Mouse (Mus musculus) midbrain, embryonic 15.5 days (tissue): Measurements from ENCODE around the gene Sema6d. TPM values are rescaled to one million over a fixed set of nuclear protein-coding genes. Genes with fewer than 3 reads are reported as not detected.
"Not testable (repeated sequence)": the region's sequence is repeated elsewhere in the genome, so short reads cannot be mapped to it uniquely, and the experiment has no call there.

ENCODE experiments used
- ATAC-seq: fragments of 200-750 bp; cut with Nextera tagmentation; replicated peaks from 2 replicates; pipeline ENCODE4 v1.8.0; 2017; ENCODE audit warnings: moderate TSS enrichment
- H3K27ac ChIP-seq: fragments of 300-500 bp; sonication (generic); 2 replicates; pipeline ENCODE4 v1.5.1; 2015; ENCODE audit warnings: mild to moderate bottlenecking, inconsistent platforms
- H3K27me3 ChIP-seq: fragments of 300-500 bp; sonication (generic); replicated peaks from 2 replicates; pipeline ENCODE4 v1.6.1; 2015; ENCODE audit warnings: inconsistent platforms
- H3K36me3 ChIP-seq: fragments of 300-500 bp; sonication (generic); replicated peaks from 2 replicates; pipeline ENCODE4 v1.6.1; 2015; ENCODE audit warnings: inconsistent platforms
- H3K4me1 ChIP-seq: fragments of 300-500 bp; sonication (generic); 2 replicates; pipeline ENCODE4 v1.6.1; 2015; ENCODE audit warnings: inconsistent platforms
- H3K4me2 ChIP-seq: fragments of 300-500 bp; sonication (generic); 2 replicates; pipeline ENCODE4 v1.6.1; 2015; ENCODE audit warnings: inconsistent platforms, mild to moderate bottlenecking, moderate library complexity
- H3K4me3 ChIP-seq: fragments of 300-500 bp; sonication (generic); 2 replicates; pipeline ENCODE4 v1.5.1; 2015; ENCODE audit warnings: mild to moderate bottlenecking, inconsistent platforms
- H3K9ac ChIP-seq: fragments of 300-500 bp; sonication (generic); 2 replicates; pipeline ENCODE4 v1.6.1; 2015; ENCODE audit warnings: mild to moderate bottlenecking, inconsistent platforms
- H3K9me3 ChIP-seq: fragments of 300-500 bp; sonication (generic); 2 replicates; pipeline ENCODE4 v1.6.1; 2016; ENCODE audit warnings: inconsistent platforms
- WGBS: fragments of 180-500 bp; shearing (Covaris S2); methylation state at CpG from one replicate; pipeline ENCODE4 v1.1.7; 2015; ENCODE audit warnings: mixed read lengths; 5-methylcytosine and 5-hydroxymethylcytosine counted together
- polyA plus RNA-seq: library from polyadenylated mRNA; unstranded; fragments of >200 nt; fragmentation: Nextera tagmentation; extraction: Ambion mirVana; gene quantifications from 2 replicates; pipeline ENCODE4 v1.2.1, GENCODE M21; 2015

Gene Sema6d
- polyA plus RNA-seq, 1 experiment from 2014 or later, result 34.7 TPM

DNA sequence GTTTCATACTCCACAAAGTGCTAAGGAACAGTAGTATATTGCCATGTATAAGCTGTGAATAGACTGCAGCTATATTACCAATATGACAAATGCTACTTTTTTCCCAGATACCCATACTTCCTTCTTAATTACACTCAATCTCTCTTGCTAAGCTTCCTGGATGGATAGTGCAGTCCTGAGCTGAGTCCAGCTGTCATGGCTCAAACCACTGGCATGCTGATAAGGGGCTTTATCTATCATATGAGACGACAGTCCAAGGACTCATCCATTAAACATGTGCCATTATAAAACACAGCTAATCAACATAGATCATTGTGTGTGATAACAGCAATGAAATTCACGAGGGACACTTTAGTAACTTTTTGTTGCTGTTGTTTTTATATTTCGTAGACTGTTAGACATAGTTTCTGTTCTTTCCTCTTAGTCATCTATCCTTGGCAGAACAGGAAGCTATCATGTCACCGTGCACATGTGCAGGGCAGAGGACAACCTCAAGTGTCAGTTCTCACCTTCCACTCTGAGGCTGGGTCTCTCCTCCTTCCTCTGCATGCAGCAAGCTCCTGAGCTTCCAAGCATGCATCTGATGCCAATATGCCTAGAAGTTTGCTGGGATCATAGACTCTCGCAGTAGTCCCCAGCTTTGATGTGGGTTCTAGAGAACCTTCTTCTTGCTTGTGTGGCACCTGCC, 232.9 kb downstream of the Sema6d start:
- Histone ChIP-seq H3K9me3 (no peaks in the 10 kb centered on the region), H3K36me3 (no peaks in the 10 kb centered on the region), H3K4me3 (no peak overlapping the region), H3K27ac (no peak overlapping the region), H3K9ac (no peak overlapping the region), H3K4me1 (no peaks in the 10 kb centered on the region), H3K4me2 (no peak overlapping the region), H3K27me3 (no peaks in the 10 kb centered on the region)
- no peak for ATAC-seq
- WGBS, result 81% methylated on average over 5 of the region's 5 CpGs

GRCm38 (mm10) chr2:124324107-124324724, 234.4 kb downstream of the Sema6d start:
- Histone ChIP-seq H3K4me2 (no peak overlapping the region), H3K4me1 (no peaks in the 10 kb centered on the region), H3K9ac (no peak overlapping the region), H3K27ac (no peak overlapping the region), H3K4me3 (no peak overlapping the region), H3K36me3 (no peaks in the 10 kb centered on the region), H3K27me3 (no peaks in the 10 kb centered on the region), H3K9me3 (no peaks in the 10 kb centered on the region)
- ATAC-seq, result no peak
- 92% methylated on average over 6 of the region's 6 CpGs for WGBS

DNA sequence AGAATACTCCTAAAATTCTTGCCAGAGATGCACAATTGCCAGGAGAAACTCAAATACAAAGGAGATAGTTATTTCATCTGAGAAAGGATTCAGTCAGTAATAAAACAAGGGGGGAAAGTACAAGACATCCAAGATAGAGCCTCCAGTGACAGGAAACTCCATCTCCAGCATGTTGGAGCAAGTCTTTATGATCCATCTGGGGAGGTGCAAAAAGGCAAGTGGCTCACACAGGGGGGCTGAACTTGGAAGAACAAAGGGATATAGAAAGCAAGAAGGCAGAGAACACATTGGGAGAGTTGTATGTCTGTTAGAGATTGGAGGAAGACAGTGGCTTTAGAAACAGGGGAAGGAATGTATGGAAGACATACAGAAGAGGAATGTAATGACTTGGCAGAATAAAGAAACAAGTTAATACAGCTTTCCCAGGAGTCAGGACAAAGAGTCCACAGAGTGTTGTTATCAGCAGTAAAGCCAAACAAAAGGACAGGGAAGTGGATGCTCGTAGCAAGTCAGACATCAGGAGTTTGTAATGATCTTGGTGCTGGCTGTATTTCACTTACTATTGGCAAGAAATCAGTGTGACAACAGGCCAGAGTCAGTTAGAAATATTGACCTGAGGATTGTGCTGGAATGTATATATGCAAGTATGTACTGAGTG, 239.8 kb downstream of the Sema6d start:
- no peaks in the 10 kb centered on the region for H3K4me1 ChIP-seq
- no peaks in the 10 kb centered on the region for H3K36me3 ChIP-seq
- H3K27me3 ChIP-seq, result no peaks in the 10 kb centered on the region
- no peak overlapping the region for H3K27ac ChIP-seq
- H3K4me2 ChIP-seq, result no peak overlapping the region
- H3K9me3 ChIP-seq, result no peaks in the 10 kb centered on the region
- ATAC-seq, result no peak
- H3K9ac ChIP-seq, result no peak overlapping the region
- whole genome bisulfite sequencing, result 45% methylated on average over 1 of the region's 1 CpGs
- H3K4me3 ChIP-seq, result no peak overlapping the region

- H3K27ac ChIP-seq, result no peak overlapping the region
- H3K9ac ChIP-seq, result no peak overlapping the region
- H3K36me3 ChIP-seq, result no peaks in the 10 kb centered on the region
- no peak overlapping the region for H3K4me3 ChIP-seq
- 81% methylated on average over 5 of the region's 5 CpGs for WGBS
- H3K4me2 ChIP-seq, result no peak overlapping the region
- H3K4me1 ChIP-seq, result 0 out of 2 replicates have a peak, but pooled peaks cover 3% of the 10 kb centered on the region
- H3K9me3 ChIP-seq, result no peaks in the 10 kb centered on the region
- H3K27me3 ChIP-seq, result no peaks in the 10 kb centered on the region
- ATAC-seq, result no peak
These were observed 243.1 kb downstream of the Sema6d start for GRCm38 (mm10) chr2:124332890-124333289.

DNA sequence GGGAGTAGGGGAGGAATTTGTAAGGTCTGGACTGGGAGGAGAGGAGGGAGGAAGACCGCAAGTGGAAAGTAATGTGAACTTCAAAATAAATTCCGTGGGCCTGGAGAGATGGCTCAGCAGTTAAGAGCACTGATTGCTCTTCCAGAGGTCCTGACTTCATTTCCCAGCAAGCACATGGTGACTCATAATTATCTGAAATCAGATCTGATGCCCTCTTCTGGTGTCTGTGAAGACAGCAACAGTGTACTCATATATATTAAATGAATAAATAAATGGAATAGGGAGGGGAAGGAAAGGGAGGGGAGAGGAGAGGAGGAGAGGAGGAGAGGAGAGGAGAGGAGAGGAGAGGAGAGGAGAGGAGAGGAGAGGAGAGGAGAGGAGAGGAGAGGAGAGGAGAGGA, 244.9 kb downstream of the Sema6d start:
- not testable (repeated sequence) for H3K9ac ChIP-seq, ATAC-seq, H3K9me3 ChIP-seq, H3K4me1 ChIP-seq, H3K27ac ChIP-seq, H3K4me3 ChIP-seq, H3K36me3 ChIP-seq, H3K4me2 ChIP-seq, H3K27me3 ChIP-seq
- 86% methylated on average over 2 of the region's 2 CpGs for WGBS

DNA sequence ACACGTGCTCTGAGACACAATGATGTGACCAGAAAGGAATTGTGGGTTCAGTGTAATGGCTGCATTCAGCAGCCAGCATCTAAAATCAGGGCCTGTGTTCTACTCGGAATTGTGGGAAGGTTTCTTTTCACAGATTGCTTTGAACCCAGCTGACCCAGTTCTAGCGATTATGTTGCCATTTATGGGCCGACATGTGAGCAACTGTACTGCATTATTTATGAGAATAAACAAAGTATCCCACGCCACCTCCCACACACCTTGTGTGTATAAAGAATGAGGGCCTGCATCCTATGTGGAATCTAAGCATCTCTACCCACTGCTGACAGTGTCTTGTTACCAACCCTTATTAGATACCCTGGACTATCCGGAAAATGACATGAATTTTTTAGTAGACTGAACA, 248.5 kb downstream of the Sema6d start:
- Histone ChIP-seq H3K9ac (no peak overlapping the region), H3K9me3 (no peaks in the 10 kb centered on the region), H3K36me3 (no peaks in the 10 kb centered on the region), H3K27ac (no peak overlapping the region), H3K4me3 (no peak overlapping the region), H3K4me2 (no peak overlapping the region), H3K27me3 (no peaks in the 10 kb centered on the region), H3K4me1 (0 out of 2 replicates have a peak, but pooled peaks cover 3% of the 10 kb centered on the region)
- WGBS, result 63% methylated on average over 6 of the region's 6 CpGs
- ATAC-seq, result no peak

GRCm38 (mm10) chr2:124354191-124354590, 264.4 kb downstream of the Sema6d start:
- WGBS, result 74% methylated on average over 2 of the region's 2 CpGs
- ATAC-seq, result no peak
- no peak overlapping the region for H3K4me3 ChIP-seq

DNA sequence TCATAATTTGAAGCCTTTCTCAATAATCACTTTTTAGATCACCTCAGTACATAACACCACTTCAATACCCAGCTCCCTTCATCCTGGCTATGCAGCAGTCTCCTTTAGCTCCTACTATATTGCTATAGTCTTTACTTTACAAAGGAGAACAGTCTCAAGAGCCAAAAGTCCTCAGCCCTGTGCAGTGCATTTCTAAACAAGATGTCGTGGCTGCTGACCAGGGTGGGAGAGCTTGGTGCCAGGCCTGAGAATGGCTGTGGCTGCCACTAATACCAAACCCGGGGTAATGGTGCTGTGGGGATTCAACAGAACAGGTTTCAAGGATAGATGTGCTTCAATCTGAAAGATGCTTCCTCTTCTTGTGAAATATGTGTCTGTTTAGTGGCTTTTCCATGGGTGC, 264.9 kb downstream of the Sema6d start:
- WGBS, result 86% methylated on average over 2 of the region's 2 CpGs

More at GRCm38 (mm10) chr2:124354191-124354590, 264.4 kb downstream of the Sema6d start:
- Histone ChIP-seq H3K27me3 (no peaks in the 10 kb centered on the region), H3K9me3 (no peaks in the 10 kb centered on the region), H3K9ac (no peak overlapping the region), H3K27ac (no peak overlapping the region), H3K36me3 (no peaks in the 10 kb centered on the region), H3K4me2 (no peak overlapping the region), H3K4me1 (no peaks in the 10 kb centered on the region)

GRCm38 (mm10) chr2:124369291-124369690, 279.5 kb downstream of the Sema6d start:
- Histone ChIP-seq H3K27ac (no peak overlapping the region), H3K4me3 (no peak overlapping the region), H3K27me3 (no peaks in the 10 kb centered on the region), H3K4me2 (no peak overlapping the region), H3K4me1 (no peaks in the 10 kb centered on the region), H3K36me3 (no peaks in the 10 kb centered on the region), H3K9me3 (no peaks in the 10 kb centered on the region), H3K9ac (no peak overlapping the region)
- WGBS, result 65% methylated on average over 1 of the region's 1 CpGs
- ATAC-seq, result no peak

More for the DNA sequence above, 264.9 kb downstream of the Sema6d start:
- ATAC-seq, result no peak
- no peak overlapping the region for H3K27ac ChIP-seq
- H3K4me1 ChIP-seq, result no peaks in the 10 kb centered on the region
- no peaks in the 10 kb centered on the region for H3K36me3 ChIP-seq
- no peak overlapping the region for H3K4me3 ChIP-seq
- no peaks in the 10 kb centered on the region for H3K9me3 ChIP-seq
- H3K27me3 ChIP-seq, result no peaks in the 10 kb centered on the region
- H3K4me2 ChIP-seq, result no peak overlapping the region
- no peak overlapping the region for H3K9ac ChIP-seq

DNA sequence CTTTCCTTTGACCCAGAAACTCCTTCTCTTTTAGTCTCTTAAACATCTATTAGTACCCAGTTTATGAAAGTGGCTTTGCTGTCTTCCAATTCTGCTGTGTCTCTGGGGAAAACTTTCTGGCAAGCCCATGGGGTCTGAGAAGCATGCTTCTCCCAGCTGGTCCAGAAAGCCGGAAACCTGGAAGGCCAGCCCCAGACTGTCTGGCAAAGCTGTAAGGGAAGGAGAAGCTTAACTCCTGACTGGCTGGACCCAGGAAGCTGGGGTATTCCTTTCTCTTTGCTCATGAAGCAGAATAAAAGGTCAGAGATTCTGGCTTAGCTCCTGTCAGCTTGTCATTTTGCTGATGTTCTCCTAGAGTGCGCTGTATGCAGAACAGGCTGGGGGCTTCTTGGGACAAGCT, 280.2 kb downstream of the Sema6d start:
- WGBS, result 51% methylated on average over 2 of the region's 2 CpGs
- Histone ChIP-seq H3K4me2 (no peak overlapping the region), H3K9ac (no peak overlapping the region), H3K4me3 (no peak overlapping the region), H3K4me1 (no peaks in the 10 kb centered on the region), H3K27me3 (no peaks in the 10 kb centered on the region), H3K36me3 (no peaks in the 10 kb centered on the region), H3K27ac (no peak overlapping the region), H3K9me3 (no peaks in the 10 kb centered on the region)
- ATAC-seq, result no peak

GRCm38 (mm10) chr2:124371363-124371762, 281.6 kb downstream of the Sema6d start:
- Histone ChIP-seq H3K9me3 (no peaks in the 10 kb centered on the region), H3K27me3 (no peaks in the 10 kb centered on the region), H3K4me2 (no peak overlapping the region), H3K9ac (no peak overlapping the region), H3K4me1 (no peaks in the 10 kb centered on the region), H3K4me3 (no peak overlapping the region), H3K27ac (no peak overlapping the region), H3K36me3 (no peaks in the 10 kb centered on the region)
- no peak for ATAC-seq
- 85% methylated on average over 2 of the region's 2 CpGs for WGBS

DNA sequence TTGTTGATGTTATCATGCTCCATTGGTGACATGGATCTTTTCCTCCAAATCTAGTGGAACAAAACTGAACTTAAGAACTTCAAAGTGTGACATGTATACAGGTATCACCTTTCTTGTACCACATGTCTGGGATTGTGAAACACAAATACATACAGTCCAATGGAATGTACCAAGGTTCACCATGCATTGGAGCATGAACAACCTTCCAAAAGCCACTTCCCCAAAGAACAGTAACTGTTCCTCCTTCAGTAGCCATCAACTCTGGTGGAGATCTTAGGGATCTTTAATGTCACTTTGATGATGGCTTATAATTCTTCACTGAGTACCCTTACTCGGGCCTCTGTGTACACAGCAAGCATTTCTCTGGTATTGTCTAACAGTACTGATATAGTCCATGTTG, 295.3 kb downstream of the Sema6d start:
- no peaks in the 10 kb centered on the region for H3K9me3 ChIP-seq
- H3K9ac ChIP-seq, result no peak overlapping the region
- no peak overlapping the region for H3K27ac ChIP-seq
- no peak for ATAC-seq
- WGBS, result 74% methylated on average over 1 of the region's 1 CpGs
- no peaks in the 10 kb centered on the region for H3K36me3 ChIP-seq
- H3K4me3 ChIP-seq, result no peak overlapping the region
- H3K27me3 ChIP-seq, result no peaks in the 10 kb centered on the region
- H3K4me2 ChIP-seq, result no peak overlapping the region
- no peaks in the 10 kb centered on the region for H3K4me1 ChIP-seq
